Mouse (Mus musculus) lung, postnatal 0 days (tissue): ENCODE data around the gene Epb41l1.

Experiments
- CTCF ChIP-seq: IDR thresholded peaks from 2 replicates; pipeline ENCODE4 v1.5.1; 2016; ENCODE audit warnings: antibody characterized with exemption, mild to moderate bottlenecking
- EP300 ChIP-seq: IDR thresholded peaks from 2 replicates; pipeline ENCODE4 v1.6.1; 2016; ENCODE audit warnings: antibody characterized with exemption, mild to moderate bottlenecking, control low read depth

DNA sequence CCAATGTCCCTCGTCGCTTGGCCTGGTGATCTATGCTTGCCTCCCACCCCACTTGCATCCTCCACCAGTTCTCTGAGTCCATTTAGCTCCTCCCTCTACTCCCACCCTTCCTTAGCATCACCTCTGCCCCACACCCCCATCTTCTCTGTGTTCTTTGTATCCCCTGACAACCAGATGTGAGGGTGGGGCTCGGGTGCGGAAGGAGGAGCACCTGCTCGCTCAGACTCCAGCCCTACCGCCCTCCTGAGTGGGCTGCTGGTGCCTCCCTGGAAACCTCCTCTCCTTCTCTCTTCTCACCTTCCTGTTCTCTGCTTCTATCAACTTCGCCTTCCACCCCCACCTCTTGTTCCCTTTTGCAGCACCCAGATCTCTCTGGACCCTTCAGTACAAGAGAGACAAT lies 91.3 kb downstream of the Epb41l1 start:
- TF ChIP-seq CTCF (no peak), EP300 (no peak)
